Mouse (Mus musculus) kidney, adult 9 months (tissue): Measurements from ENCODE around the gene Fgf4.

Source experiments
- DNase-seq: peaks from one replicate; pipeline ENCODE4 v3.0.0; 2022

Fgf4 gene

DNA sequence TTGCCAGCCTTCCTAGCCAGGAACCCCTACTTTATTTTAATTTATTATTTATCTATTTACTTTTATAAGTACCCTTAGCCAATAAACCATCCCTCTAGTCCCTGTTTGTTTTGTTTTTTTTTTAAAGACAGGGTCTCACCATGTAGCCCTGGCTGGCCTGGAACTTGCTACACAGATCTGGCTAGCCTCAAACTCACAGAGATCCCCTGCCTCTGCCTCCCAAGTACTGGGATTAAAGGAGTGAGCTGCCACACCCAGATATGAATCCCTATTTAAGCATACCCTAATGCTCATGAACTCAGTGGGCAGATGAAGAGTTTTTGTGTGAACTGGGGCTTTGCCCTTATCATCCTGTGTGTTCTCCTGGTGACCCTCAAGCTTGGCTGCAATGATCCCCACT lies at the start of gene Fgf4:
TSS of gene Fgf4 (plus strand) at position 301 of the 400 bp plus-strand sequence.
- no peak for DNase-seq

DNA sequence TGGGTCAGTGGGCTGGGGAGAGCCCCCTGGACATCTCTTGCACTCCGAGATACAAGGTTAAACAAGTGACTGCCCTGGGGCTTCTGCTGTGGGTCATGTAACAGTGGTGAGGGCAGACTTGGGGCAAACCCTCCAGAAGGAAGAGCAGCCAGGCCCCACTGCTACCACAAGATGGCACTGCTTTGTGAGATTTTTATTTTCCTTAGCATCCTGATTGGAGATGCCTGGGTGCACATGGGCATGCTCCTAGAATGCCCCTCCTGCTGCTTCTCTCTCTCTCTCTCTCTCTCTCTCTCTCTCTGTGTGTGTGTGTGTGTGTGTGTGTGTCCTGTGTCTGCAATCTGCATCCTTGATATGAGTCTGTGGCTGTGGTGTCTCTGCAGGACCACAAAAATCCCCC lies 48.7 kb upstream of the Fgf4 start:
- DNase-seq: peak; percentile 26

DNA sequence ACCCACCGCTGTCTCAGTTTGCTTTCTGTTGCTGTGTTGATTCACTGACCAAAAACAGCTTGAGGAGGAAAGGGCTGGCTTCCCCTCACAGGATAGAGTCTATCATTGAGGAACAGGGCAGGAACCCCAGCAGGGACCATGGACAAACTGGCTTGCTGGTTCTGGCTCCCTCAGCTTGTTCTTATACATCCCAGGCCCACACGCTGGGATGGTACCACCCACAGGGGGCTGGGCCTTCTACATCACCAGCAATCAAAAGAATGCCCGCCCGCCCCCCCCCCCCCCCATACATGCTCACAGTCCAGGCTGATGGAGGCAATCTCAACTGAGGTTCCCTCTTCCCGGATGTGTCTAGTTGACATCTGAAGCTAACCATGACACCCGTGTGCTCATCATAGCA lies 40.1 kb upstream of the Fgf4 start:
- DNase-seq: no peak

GRCm38 (mm10) chr7:144807976-144808577 lies 39.1 kb upstream of the Fgf4 start:
- no peak for DNase-seq

GRCm38 (mm10) chr7:144811521-144811920 lies 35.6 kb upstream of the Fgf4 start:
- no peak for DNase-seq

GRCm38 (mm10) chr7:144821901-144822300 lies 25.3 kb upstream of the Fgf4 start:
- DNase-seq: no peak

DNA sequence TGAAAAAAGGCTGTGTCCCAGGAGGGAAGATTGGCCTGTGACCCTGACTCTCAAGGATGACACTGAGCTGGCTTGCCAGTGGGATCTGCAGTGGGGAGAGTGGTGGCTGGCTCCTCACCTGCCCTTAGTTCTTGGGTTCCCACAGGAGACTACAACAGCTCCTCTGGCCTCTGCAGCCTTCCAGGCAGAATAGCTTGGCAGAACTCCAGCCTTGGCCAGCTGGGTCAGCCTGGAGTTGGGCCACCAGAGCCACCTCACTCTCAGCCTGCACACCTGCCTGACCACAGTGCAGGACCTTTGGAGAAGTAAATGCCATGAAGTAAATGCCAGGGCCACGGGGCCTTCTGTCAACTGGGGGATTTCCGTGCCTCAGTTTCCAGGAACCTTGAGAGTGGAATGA lies 23.2 kb upstream of the Fgf4 start:
- DNase-seq: peak; percentile 11

- no peak for DNase-seq
These were observed 18.8 kb upstream of the Fgf4 start for GRCm38 (mm10) chr7:144828369-144828768.

- no peak for DNase-seq
These were observed 9.2 kb upstream of the Fgf4 start, which contains the start of gene Fgf3 for GRCm38 (mm10) chr7:144837891-144838488. Gene Fgf3, plus strand, starts transcription at chr7:144838083.

- no peak for DNase-seq
These were observed 8.4 kb upstream of the Fgf4 start for GRCm38 (mm10) chr7:144838522-144839503.

GRCm38 (mm10) chr7:144846158-144846557 lies 1.0 kb upstream of the Fgf4 start:
- DNase-seq: peak; percentile 26

- no peak for DNase-seq
These were observed 4.2 kb downstream of the Fgf4 start for GRCm38 (mm10) chr7:144851321-144851720.

DNA sequence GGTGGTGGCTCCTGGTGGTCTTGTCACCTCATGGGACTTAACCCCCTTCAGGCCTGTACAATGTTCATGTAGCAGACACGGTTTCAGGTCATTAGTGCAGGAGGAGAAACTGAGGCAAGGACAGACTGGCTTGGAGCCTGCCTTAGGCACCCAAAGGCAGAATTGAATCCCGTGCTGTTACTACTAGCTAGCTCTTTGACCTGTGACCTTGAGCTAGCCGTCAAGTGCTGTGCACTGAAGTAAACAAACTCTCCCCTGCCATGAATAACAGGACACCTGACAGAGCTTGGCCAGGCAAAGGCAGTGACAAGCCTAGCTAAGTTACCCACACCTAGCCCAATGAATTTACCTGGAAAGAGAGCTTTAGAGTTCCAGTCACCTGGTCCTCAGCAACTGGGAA lies 7.8 kb downstream of the Fgf4 start:
- no peak for DNase-seq

DNA sequence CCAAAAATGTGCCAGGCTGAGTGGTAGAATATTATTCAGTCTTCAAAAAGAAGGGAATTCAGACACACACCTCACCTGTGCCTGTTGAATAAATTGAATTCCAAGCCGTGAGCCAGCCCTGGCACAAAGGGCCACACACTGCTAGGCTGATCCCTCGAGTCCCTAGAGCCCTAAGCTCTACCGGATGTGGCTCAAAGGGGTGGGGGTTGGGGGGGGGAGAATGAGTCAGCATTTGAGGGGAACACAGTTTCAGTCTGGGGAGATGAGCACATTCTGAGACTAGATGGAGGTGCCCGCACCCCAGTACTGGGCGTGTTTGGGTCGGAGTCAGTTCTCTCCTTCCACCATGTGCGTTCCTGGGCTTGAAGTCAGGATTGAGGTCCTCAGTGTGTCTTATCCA lies 10.0 kb downstream of the Fgf4 start:
- DNase-seq: no peak

GRCm38 (mm10) chr7:144857826-144858342 lies 10.7 kb downstream of the Fgf4 start:
- no peak for DNase-seq

GRCm38 (mm10) chr7:144858702-144859101 lies 11.5 kb downstream of the Fgf4 start:
- DNase-seq: no peak

DNA sequence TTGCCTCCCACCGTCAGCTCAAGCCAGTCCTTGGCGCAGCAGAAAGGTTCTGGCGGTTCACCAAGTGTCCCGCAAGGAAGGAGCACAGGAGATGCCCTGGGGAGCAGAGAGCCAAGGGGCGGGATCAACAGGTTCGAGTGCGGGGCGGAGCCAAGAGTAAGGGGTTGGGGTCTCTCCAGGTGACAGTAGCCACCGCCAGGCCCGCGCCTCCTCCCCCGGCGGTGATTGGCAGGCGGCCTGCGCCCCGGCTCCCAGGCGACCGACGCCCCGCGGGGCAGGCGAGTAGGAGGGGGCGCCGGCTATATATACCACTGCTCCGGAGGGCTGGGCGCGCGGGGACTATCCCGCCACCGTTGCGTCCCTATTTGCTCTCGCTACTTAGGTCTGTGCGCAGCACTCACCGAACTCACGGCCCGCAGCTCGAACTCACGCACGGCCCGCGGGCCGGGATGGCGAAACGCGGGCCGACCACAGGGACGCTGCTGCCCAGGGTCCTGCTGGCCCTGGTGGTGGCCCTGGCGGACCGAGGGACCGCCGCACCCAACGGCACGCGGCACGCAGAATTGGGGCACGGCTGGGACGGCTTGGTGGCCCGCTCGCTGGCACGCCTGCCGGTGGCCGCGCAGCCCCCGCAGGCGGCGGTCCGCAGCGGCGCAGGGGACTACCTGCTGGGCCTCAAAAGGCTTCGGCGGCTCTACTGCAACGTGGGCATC lies 14.0 kb downstream of the Fgf4 start:
- no peak for DNase-seq

DNA sequence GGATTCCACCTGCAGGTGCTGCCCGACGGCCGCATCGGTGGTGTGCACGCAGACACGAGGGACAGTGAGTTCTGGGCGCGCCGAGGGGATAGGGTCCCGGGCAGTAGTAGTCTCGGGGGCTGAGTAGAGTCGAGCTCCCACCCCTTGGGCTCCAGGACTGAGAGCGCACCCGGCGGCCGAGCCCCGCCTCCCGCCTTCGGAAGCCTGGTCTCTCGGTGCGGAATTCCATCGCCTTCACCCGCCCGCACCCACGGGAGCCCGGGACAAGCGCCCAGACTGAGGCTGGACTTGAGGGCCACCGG lies 14.6 kb downstream of the Fgf4 start:
- no peak for DNase-seq

- DNase-seq: no peak
These were observed 15.0 kb downstream of the Fgf4 start for GRCm38 (mm10) chr7:144862126-144862525.

DNA sequence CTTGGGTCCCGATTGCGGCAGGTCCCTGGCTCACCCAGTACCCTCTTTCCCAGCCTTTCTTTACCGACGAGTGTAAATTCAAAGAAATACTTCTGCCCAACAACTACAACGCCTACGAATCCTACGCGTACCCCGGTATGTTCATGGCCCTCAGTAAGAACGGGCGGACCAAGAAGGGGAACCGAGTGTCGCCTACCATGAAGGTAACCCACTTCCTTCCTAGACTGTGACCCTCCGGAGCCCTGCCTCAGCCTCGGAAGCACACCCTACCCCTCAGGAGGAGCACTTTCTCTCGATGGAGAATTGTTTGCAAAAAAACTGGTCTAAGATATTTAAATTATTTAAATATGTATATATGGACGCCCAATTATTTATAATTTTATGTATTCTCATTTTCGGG lies 15.5 kb downstream of the Fgf4 start:
- DNase-seq: no peak

- no peak for DNase-seq
These were observed 16.0 kb downstream of the Fgf4 start for GRCm38 (mm10) chr7:144863196-144863595.

DNA sequence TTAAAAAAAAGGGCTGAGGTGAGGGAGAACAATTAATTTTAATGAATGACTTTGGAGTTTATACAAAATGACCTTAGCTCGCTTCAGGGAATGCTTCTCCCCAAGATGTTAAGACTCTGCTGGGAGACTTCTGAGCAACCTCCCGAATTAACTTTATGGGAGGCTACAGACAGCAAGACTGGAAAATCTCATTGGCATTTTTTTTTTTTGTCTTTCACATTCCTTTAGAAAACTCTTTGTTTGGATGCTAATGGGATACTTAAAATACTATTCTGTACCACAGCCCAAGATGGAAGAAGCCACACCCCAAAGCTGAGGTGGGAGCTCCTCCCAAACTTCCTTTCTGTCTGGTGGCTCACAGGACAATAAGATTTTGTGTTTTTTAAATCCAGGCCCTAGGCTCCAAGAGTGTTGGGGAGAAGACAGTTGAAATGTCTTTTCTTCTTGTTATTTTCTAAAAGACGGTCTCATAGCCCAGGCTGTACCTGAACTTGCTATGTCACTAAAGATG lies 17.0 kb downstream of the Fgf4 start:
- no peak for DNase-seq

- DNase-seq: no peak
These were observed 20.0 kb downstream of the Fgf4 start for GRCm38 (mm10) chr7:144867161-144867560.
